Mouse (Mus musculus) MEL (cell line): ENCODE measurements around the gene Phb. TPM values are rescaled to one million over a fixed set of nuclear protein-coding genes. Genes with fewer than 3 reads are reported as not detected.

Experiments
- DNase-seq: peaks from one replicate; pipeline ENCODE4 v3.0.0; 2011; ENCODE audit warnings: low read depth, low spot score
- H3K27ac ChIP-seq: 2 replicates; pipeline ENCODE4 v1.5.1; 2012; ENCODE audit warnings: low read depth, mild to moderate bottlenecking, control low read depth, low read length, moderate library complexity; ENCODE audit not compliant: control insufficient read depth
- H3K27me3 ChIP-seq, 2 experiments: fragments of 150-350 bp in 1 of 2; sonication (generic) in 1 of 2; 2 replicates each; pipeline ENCODE4 v1.6.1; 2012; ENCODE audit warnings: low read length in 2 of 2, mild to moderate bottlenecking in 2 of 2, improper control_type of control experiment in 1 of 2, moderate library complexity in 1 of 2; ENCODE audit not compliant: insufficient read depth in 2 of 2, control insufficient read depth in 1 of 2
- H3K36me3 ChIP-seq, 2 experiments: 2 replicates each; pipeline ENCODE4 v1.6.1; 2012 to 2014; ENCODE audit warnings: low read length in 2 of 2, improper control_type of control experiment in 1 of 2, inconsistent platforms in 1 of 2, mild to moderate bottlenecking in 1 of 2; ENCODE audit not compliant: insufficient read depth in 2 of 2, control insufficient read depth in 1 of 2
- H3K4me1 ChIP-seq, 2 experiments: fragments of 150-350 bp in 1 of 2; sonication (generic) in 1 of 2; 2 replicates each; pipeline ENCODE4 v1.6.1; 2012; ENCODE audit warnings: low read length in 2 of 2, improper control_type of control experiment in 1 of 2, mild to moderate bottlenecking in 1 of 2; ENCODE audit not compliant: insufficient read depth in 2 of 2, control insufficient read depth in 1 of 2
- H3K4me3 ChIP-seq, 2 experiments: fragments of 150-350 bp in 1 of 2; sonication (generic) in 1 of 2; 2 replicates each; pipeline ENCODE4 v1.5.1; 2012; ENCODE audit warnings: low read depth in 2 of 2, low read length in 2 of 2, mild to moderate bottlenecking in 2 of 2, moderate library complexity in 2 of 2, control low read depth in 1 of 2, improper control_type of control experiment in 1 of 2; ENCODE audit not compliant: control insufficient read depth in 1 of 2, insufficient read depth in 1 of 2
- H3K79me2 ChIP-seq: 2 replicates; pipeline ENCODE4 v1.6.1; 2012; ENCODE audit warnings: mild to moderate bottlenecking, low read length, moderate library complexity; ENCODE audit not compliant: control insufficient read depth, poor library complexity, insufficient read depth
- H3K9ac ChIP-seq: 2 replicates; pipeline ENCODE4 v1.6.1; 2012; ENCODE audit warnings: low read depth, mild to moderate bottlenecking, control low read depth, low read length, moderate library complexity; ENCODE audit not compliant: control insufficient read depth, poor library complexity, severe bottlenecking
- H3K9me3 ChIP-seq: fragments of 150-350 bp; sonication (generic); replicated peaks from 2 replicates; pipeline ENCODE4 v1.6.1; 2012; ENCODE audit warnings: mild to moderate bottlenecking, low read length, improper control_type of control experiment, moderate library complexity; ENCODE audit not compliant: insufficient read depth
- BHLHE40 ChIP-seq: IDR thresholded peaks from 2 replicates; pipeline ENCODE4 v1.6.1; 2012; ENCODE audit warnings: low read depth, mild to moderate bottlenecking, inconsistent platforms, low read length, improper control_type of control experiment, borderline replicate concordance
- CHD1 ChIP-seq: IDR thresholded peaks from 2 replicates; pipeline ENCODE4 v1.6.1; 2012; ENCODE audit warnings: low read depth, mild to moderate bottlenecking, inconsistent platforms, low read length, improper control_type of control experiment
- CHD2 ChIP-seq: IDR thresholded peaks from 2 replicates; pipeline ENCODE4 v1.6.1; 2011; ENCODE audit warnings: low read length, improper control_type of control experiment
- CTCF ChIP-seq, 3 experiments: IDR thresholded peaks in 2 of 3; conservative IDR thresholded peaks in 1 of 3; 2 replicates each; pipeline ENCODE4 v1.5.1; 2011 to 2012; ENCODE audit warnings: low read length in 3 of 3, low read depth in 2 of 3, mild to moderate bottlenecking in 2 of 3, improper control_type of control experiment in 1 of 3, inconsistent platforms in 1 of 3, mixed read lengths in 1 of 3, moderate library complexity in 1 of 3; ENCODE audit not compliant: control insufficient read depth in 1 of 3, insufficient read depth in 1 of 3, poor library complexity in 1 of 3, severe bottlenecking in 1 of 3
- E2F4 ChIP-seq: IDR thresholded peaks from 2 replicates; pipeline ENCODE4 v1.6.1; 2011; ENCODE audit warnings: low read depth, low read length, improper control_type of control experiment, borderline replicate concordance
- ELF1 ChIP-seq: IDR thresholded peaks from 2 replicates; pipeline ENCODE4 v1.6.1; 2014; ENCODE audit warnings: low read depth, mild to moderate bottlenecking, inconsistent platforms, low read length, improper control_type of control experiment, moderate library complexity
- EP300 ChIP-seq, 2 experiments: IDR thresholded peaks; 2 replicates each; pipeline ENCODE4 v1.6.1; 2011; ENCODE audit warnings: improper control_type of control experiment in 2 of 2, low read length in 2 of 2, low read depth in 1 of 2, mild to moderate bottlenecking in 1 of 2
- ETS1 ChIP-seq: IDR thresholded peaks from 2 replicates; pipeline ENCODE4 v1.6.1; 2012; ENCODE audit warnings: low read depth, mild to moderate bottlenecking, inconsistent platforms, low read length, improper control_type of control experiment, moderate library complexity
- GABPA ChIP-seq: IDR thresholded peaks from 2 replicates; pipeline ENCODE4 v1.6.1; 2012; ENCODE audit warnings: low read depth, mild to moderate bottlenecking, inconsistent platforms, low read length, improper control_type of control experiment, moderate library complexity
- GATA1 ChIP-seq: IDR thresholded peaks from 2 replicates; pipeline ENCODE4 v1.6.1; 2011; ENCODE audit warnings: low read depth, low read length, improper control_type of control experiment
- JUND ChIP-seq: IDR thresholded peaks from 2 replicates; pipeline ENCODE4 v1.6.1; 2011; ENCODE audit warnings: low read depth, mild to moderate bottlenecking, improper control_type of control experiment, low read length
- KAT2A ChIP-seq: conservative IDR thresholded peaks from 2 replicates; pipeline ENCODE4 v1.6.1; 2012; ENCODE audit warnings: low read depth, low read length, improper control_type of control experiment, inconsistent platforms
- MAFK ChIP-seq: IDR thresholded peaks from 2 replicates; pipeline ENCODE4 v1.6.1; 2011; ENCODE audit warnings: low read depth, mild to moderate bottlenecking, low read length, improper control_type of control experiment, borderline replicate concordance
- MAX ChIP-seq: IDR thresholded peaks from 2 replicates; pipeline ENCODE4 v1.6.1; 2011; ENCODE audit warnings: low read length, improper control_type of control experiment
- MAZ ChIP-seq: IDR thresholded peaks from 2 replicates; pipeline ENCODE4 v1.6.1; 2012; ENCODE audit warnings: low read depth, mild to moderate bottlenecking, inconsistent platforms, low read length, improper control_type of control experiment
- MEF2A ChIP-seq: IDR thresholded peaks from 2 replicates; pipeline ENCODE4 v1.6.1; 2014; ENCODE audit warnings: low read depth, mild to moderate bottlenecking, inconsistent platforms, low read length, improper control_type of control experiment; ENCODE audit not compliant: poor library complexity, insufficient replicate concordance, severe bottlenecking; ENCODE audit errors: extremely low read depth
- MXI1 ChIP-seq: IDR thresholded peaks from 2 replicates; pipeline ENCODE4 v1.6.1; 2011; ENCODE audit warnings: mild to moderate bottlenecking, low read depth, low read length, improper control_type of control experiment
- MYB ChIP-seq: IDR thresholded peaks from 2 replicates; pipeline ENCODE4 v1.6.1; 2011; ENCODE audit warnings: mild to moderate bottlenecking, low read depth, low read length, improper control_type of control experiment
- MYC ChIP-seq: IDR thresholded peaks from 2 replicates; pipeline ENCODE4 v1.6.1; 2011; ENCODE audit warnings: low read depth, mild to moderate bottlenecking, low read length, improper control_type of control experiment, moderate library complexity
- NELFE ChIP-seq: IDR thresholded peaks from 2 replicates; pipeline ENCODE4 v1.6.1; 2011; ENCODE audit warnings: low read depth, low read length, improper control_type of control experiment
- POLR2A ChIP-seq, 2 experiments: IDR thresholded peaks; 2 replicates each; pipeline ENCODE4 v1.6.1; 2011 to 2012; ENCODE audit warnings: low read length in 2 of 2, mild to moderate bottlenecking in 2 of 2, control low read depth in 1 of 2, improper control_type of control experiment in 1 of 2, low read depth in 1 of 2, moderate library complexity in 1 of 2; ENCODE audit not compliant: control insufficient read depth in 1 of 2, insufficient read depth in 1 of 2, poor library complexity in 1 of 2
- POLR2AphosphoS2 ChIP-seq: IDR thresholded peaks from 2 replicates; pipeline ENCODE4 v1.6.1; 2011; ENCODE audit warnings: low read length, improper control_type of control experiment
- POLR2AphosphoS5 ChIP-seq: IDR thresholded peaks from 2 replicates; pipeline ENCODE4 v1.6.1; 2012; ENCODE audit warnings: low read depth, borderline replicate concordance, mild to moderate bottlenecking, inconsistent platforms, low read length, moderate library complexity, mixed read lengths
- RAD21 ChIP-seq: IDR thresholded peaks from 2 replicates; pipeline ENCODE4 v1.6.1; 2011; ENCODE audit warnings: mild to moderate bottlenecking, low read depth, low read length, improper control_type of control experiment
- SIN3A ChIP-seq: IDR thresholded peaks from 2 replicates; pipeline ENCODE4 v1.6.1; 2012; ENCODE audit warnings: low read length, improper control_type of control experiment, inconsistent platforms
- SMC3 ChIP-seq: IDR thresholded peaks from 2 replicates; pipeline ENCODE4 v1.6.1; 2011; ENCODE audit warnings: low read depth, low read length, improper control_type of control experiment
- TAL1 ChIP-seq: IDR thresholded peaks from 2 replicates; pipeline ENCODE4 v1.6.1; 2012; ENCODE audit warnings: mild to moderate bottlenecking, inconsistent platforms, low read length, moderate library complexity, mixed read lengths
- TBP ChIP-seq: IDR thresholded peaks from 2 replicates; pipeline ENCODE4 v1.8.0; 2011; ENCODE audit warnings: low read depth, low read length, improper control_type of control experiment
- TCF12 ChIP-seq: IDR thresholded peaks from 2 replicates; pipeline ENCODE4 v1.6.1; 2014; ENCODE audit warnings: low read depth, mild to moderate bottlenecking, inconsistent platforms, low read length, improper control_type of control experiment, moderate library complexity
- UBTF ChIP-seq: IDR thresholded peaks from 2 replicates; pipeline ENCODE4 v1.6.1; 2012; ENCODE audit warnings: low read depth, mild to moderate bottlenecking, inconsistent platforms, low read length, improper control_type of control experiment, moderate library complexity, borderline replicate concordance; ENCODE audit not compliant: insufficient read depth
- USF1 ChIP-seq: IDR thresholded peaks from 2 replicates; pipeline ENCODE4 v1.6.1; 2014; ENCODE audit warnings: low read depth, mild to moderate bottlenecking, inconsistent platforms, low read length, improper control_type of control experiment, moderate library complexity
- ZC3H11A ChIP-seq: IDR thresholded peaks from 2 replicates; pipeline ENCODE4 v1.6.1; 2012; ENCODE audit warnings: low read depth, mild to moderate bottlenecking, inconsistent platforms, low read length, improper control_type of control experiment
- ZKSCAN1 ChIP-seq: IDR thresholded peaks from 2 replicates; pipeline ENCODE4 v1.6.1; 2012; ENCODE audit warnings: low read depth, mild to moderate bottlenecking, inconsistent platforms, low read length, improper control_type of control experiment, moderate library complexity
- ZMIZ1 ChIP-seq: IDR thresholded peaks from 2 replicates; pipeline ENCODE4 v1.6.1; 2012; ENCODE audit warnings: low read depth, mild to moderate bottlenecking, inconsistent platforms, low read length, improper control_type of control experiment, moderate library complexity
- ZNF384 ChIP-seq: IDR thresholded peaks from 2 replicates; pipeline ENCODE4 v1.6.1; 2012; ENCODE audit warnings: low read depth, mild to moderate bottlenecking, inconsistent platforms, low read length, improper control_type of control experiment
- polyA plus RNA-seq, 2 experiments: library from polyadenylated mRNA; stranded (reverse) in 1 of 2; unstranded in 1 of 2; fragments of >175 nt in 1 of 2; fragments of >200 nt in 1 of 2; gene quantifications; 2 replicates each; pipeline versions ENCODE4 v1.2.1 to v1.2.4; 2012; ENCODE audit warnings: low replicate concordance in 2 of 2, low read depth in 1 of 2; ENCODE audit not compliant: insufficient read length in 2 of 2, insufficient read depth in 1 of 2, missing spikeins in 1 of 2
- total RNA-seq: library from RNA; depleted of rRNA; stranded (reverse); fragments of 300-350 nt; gene quantifications from 2 replicates; pipeline ENCODE4 v1.2.3, GENCODE M21; 2012

Phb gene
- total and polyA plus RNA-seq, 3 experiments: 302 to 788 TPM; not detected in 1

DNA sequence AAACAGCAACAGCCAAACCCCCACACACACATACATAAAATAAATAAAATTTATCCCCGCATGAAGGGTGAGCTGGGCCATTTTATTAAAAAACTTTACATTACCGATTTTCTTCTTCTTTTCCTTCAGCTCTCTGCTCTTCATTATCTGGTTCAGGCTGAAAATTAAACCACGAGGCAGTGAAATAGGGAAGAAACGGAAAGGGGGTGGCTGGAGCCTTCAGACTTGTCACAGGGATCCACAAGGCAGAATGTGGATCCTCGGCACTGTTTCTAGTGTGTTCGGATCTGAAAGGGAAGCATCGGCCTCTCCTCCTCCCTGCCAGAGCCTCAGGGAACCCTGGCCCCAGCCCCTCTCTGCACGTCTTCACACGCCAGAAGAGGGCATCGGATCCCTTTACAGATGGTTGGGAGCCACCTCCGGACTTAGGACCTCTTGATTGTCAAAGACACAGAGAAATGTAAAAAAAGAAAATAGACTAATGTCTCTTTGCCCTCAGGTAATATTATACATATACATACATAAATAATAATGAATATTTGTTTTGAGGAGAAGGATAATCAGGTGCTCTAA is 20.4 kb downstream of the Phb start (continued):
- TF ChIP-seq KAT2A: no peak
- peak; percentile 65 for TF ChIP-seq RAD21
- TF ChIP-seq TCF12: 0 out of 2 replicates have a peak, but pooled peaks have one; percentile 23
- TF ChIP-seq, all 39 proteins: peak for 15

DNA sequence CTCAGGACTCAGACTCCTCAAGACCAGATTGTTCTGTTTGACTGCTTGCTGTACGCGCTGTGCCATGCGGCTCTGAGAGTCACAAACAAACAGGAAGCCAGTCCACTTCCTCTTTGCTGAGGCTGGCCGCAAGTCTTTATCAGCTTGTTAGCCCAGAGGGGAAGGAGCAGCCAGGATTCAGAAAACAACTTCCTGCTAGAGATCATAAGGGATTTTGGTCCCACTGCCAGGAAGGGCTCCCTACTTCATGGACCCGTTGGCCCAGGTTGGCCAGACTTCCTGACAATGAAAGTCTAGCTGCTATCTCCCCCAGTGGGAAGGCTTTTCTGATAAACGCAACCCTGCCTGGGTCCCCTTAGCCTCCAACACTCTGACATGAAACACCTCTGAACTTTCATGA is 21.8 kb downstream of the Phb start:
- Histone ChIP-seq H3K4me3 (peak overlapping the region; percentile 51 to 57), H3K9ac (peak overlapping the region; percentile 76), H3K9me3 (no peaks in the 10 kb centered on the region), H3K27me3 (no peaks in the 10 kb centered on the region), H3K36me3 (peaks cover 0 to 23% of the 10 kb centered on the region in 2 experiments; a peak in 2 of 4 replicates), H3K79me2 (no peaks in the 10 kb centered on the region; the same call in 1 of the 2 replicates), H3K4me1 (peaks cover 12 to 52% of the 10 kb centered on the region in 2 experiments), H3K27ac (peak overlapping the region; percentile 93)
- peak; percentile 98 for DNase-seq
- TF ChIP-seq MAZ: peak; percentile 59; the same call in 1 of the 2 replicates
- TF ChIP-seq ELF1: peak; percentile 87
- no peak for TF ChIP-seq POLR2AphosphoS5
- TF ChIP-seq KAT2A: no peak
- peak; percentile 94 for TF ChIP-seq ETS1
- peak; percentile 89 to 91 for TF ChIP-seq EP300 (IDR thresholded peaks at IDR 0.05; ENCODE audit: low read depth in 1 of 2, low read length in 2 of 2)
- peak; percentile 77 for TF ChIP-seq TCF12
- no peak for TF ChIP-seq JUND
- TF ChIP-seq ZMIZ1: peak; percentile 56
- no peak; the same call in 1 of the 2 replicates for TF ChIP-seq BHLHE40
- TF ChIP-seq NELFE: peak; percentile 63
- TF ChIP-seq CHD2: no peak
- no peak for TF ChIP-seq ZNF384
- no peak for TF ChIP-seq USF1
- peak; percentile 95 for TF ChIP-seq SIN3A
- peak; percentile 91 for TF ChIP-seq MXI1
- peak; percentile 81 for TF ChIP-seq TBP
- TF ChIP-seq RAD21: no peak
- peak; percentile 90 for TF ChIP-seq POLR2AphosphoS2
- peak; percentile 99 for TF ChIP-seq MYC
- peak; percentile 96 for TF ChIP-seq MAX
- TF ChIP-seq GABPA: no peak
- TF ChIP-seq POLR2A (IDR thresholded peaks at IDR 0.05; ENCODE audit: control insufficient read depth in 1 of 2, insufficient read depth in 1 of 2, low read depth in 1 of 2, low read length in 2 of 2, poor library complexity in 1 of 2): peak; percentile 60 to 79
- no peak for TF ChIP-seq CTCF (IDR thresholded peaks at IDR 0.05 in 2 of 3, conservative IDR thresholded peaks at IDR 0.05 in 1 of 3; ENCODE audit: control insufficient read depth in 1 of 3, insufficient read depth in 1 of 3, low read depth in 2 of 3, low read length in 3 of 3, poor library complexity in 1 of 3, severe bottlenecking in 1 of 3)
- TF ChIP-seq SMC3: no peak
- TF ChIP-seq GATA1: peak; percentile 93
- no peak for TF ChIP-seq MYB
- no peak for TF ChIP-seq MAFK
- TF ChIP-seq ZC3H11A: no peak
- no peak for TF ChIP-seq E2F4
- no peak for TF ChIP-seq UBTF
- TF ChIP-seq CHD1: 0 out of 2 replicates have a peak, but pooled peaks have one; percentile 46
- no peak for TF ChIP-seq ZKSCAN1
- TF ChIP-seq TAL1: peak; percentile 33
- TF ChIP-seq MEF2A: no peak
